Mouse (Mus musculus): ENCODE measurements around the gene Rora. TPM values are rescaled to one million over a fixed set of nuclear protein-coding genes. Genes with fewer than 3 reads are reported as not detected.

The Rora gene
- polyA plus RNA-seq, 1 experiment from 2014 or later, result 4.3 TPM

DNA sequence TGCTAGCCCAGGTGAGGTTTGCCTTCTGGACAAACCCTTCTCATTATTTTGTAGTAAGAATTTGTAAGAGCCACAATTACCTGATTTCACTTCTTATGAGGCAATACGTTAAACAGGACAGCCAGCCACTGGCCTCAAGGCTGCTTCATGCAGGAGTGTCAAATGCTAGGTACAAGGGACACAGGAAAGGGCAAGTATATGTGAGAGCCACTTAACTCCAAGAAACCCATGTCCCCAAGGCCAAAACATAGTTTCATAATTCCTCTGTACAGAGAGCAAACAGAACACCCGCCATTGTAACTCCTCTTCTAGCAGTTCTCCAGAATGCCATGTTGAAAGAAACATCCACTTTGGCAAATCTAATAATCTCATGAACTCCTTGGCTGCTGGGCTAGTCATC is 205.9 kb downstream of the Rora start:
- Histone ChIP-seq H3K27me3 (ENCODE audit: control insufficient read depth, insufficient read depth, low read length) (no peaks in the 10 kb centered on the region), H3K27ac (ENCODE audit: low read depth, low read length) (no peak overlapping the region), H3K4me2 (no peak overlapping the region), H3K36me3 (ENCODE audit: control insufficient read depth, insufficient read depth, low read length) (no peaks in the 10 kb centered on the region), H3K4me3 (ENCODE audit: low read depth, low read length) (no peak overlapping the region), H3K9ac (ENCODE audit: low read length) (no peak overlapping the region), H3K4me1 (ENCODE audit: control insufficient read depth, insufficient read depth, low read length) (no peaks in the 10 kb centered on the region), H3K9me3 (ENCODE audit: control insufficient read depth, low read length) (no peaks in the 10 kb centered on the region; the same call in 1 of the 2 replicates)
- no peak for DNase-seq (ENCODE audit: low spot score, missing footprints)
- no peak for ATAC-seq (ENCODE audit: low FRiP score)
- 88% methylated on average over 2 of the region's 2 CpGs for WGBS

GRCm38 (mm10) chr9:68866317-68866716 is 212.7 kb downstream of the Rora start:
- Histone ChIP-seq H3K4me2 (no peak overlapping the region), H3K27ac (ENCODE audit: low read depth, low read length) (no peak overlapping the region), H3K27me3 (ENCODE audit: control insufficient read depth, insufficient read depth, low read length) (no peaks in the 10 kb centered on the region), H3K9me3 (ENCODE audit: control insufficient read depth, low read length) (no peaks in the 10 kb centered on the region; the same call in 1 of the 2 replicates), H3K4me1 (ENCODE audit: control insufficient read depth, insufficient read depth, low read length) (peaks cover 2% of the 10 kb centered on the region; the same call in 1 of the 2 replicates), H3K9ac (ENCODE audit: low read length) (no peak overlapping the region), H3K4me3 (ENCODE audit: low read depth, low read length) (no peak overlapping the region), H3K36me3 (ENCODE audit: control insufficient read depth, insufficient read depth, low read length) (no peaks in the 10 kb centered on the region)
- ATAC-seq (ENCODE audit: low FRiP score) (no peak), DNase-seq (ENCODE audit: low spot score, missing footprints) (no peak)
- WGBS, result 69% methylated on average over 4 of the region's 4 CpGs

DNA sequence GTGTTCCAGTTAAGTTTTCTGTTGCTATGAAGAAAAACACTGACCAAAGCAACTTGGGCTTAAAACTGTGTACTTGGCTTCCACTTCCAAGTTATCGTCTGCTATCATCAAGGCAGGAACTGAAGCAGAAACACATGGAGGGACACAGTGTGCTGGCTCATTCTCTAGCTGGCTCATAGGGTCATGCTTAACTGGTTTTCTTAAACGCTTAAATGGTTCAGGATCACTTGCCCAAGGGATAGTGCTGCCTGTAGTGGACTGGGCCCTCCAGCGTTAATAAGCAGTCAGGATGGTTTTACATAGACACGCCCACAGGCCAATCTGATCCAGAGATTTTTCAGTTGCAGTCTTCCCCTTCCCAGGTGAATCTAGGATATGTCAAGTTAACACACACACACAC is 220.3 kb downstream of the Rora start:
- Histone ChIP-seq H3K27me3 (ENCODE audit: control insufficient read depth, insufficient read depth, low read length) (no peaks in the 10 kb centered on the region), H3K27ac (ENCODE audit: low read depth, low read length) (no peak overlapping the region), H3K4me3 (ENCODE audit: low read depth, low read length) (no peak overlapping the region), H3K9me3 (ENCODE audit: control insufficient read depth, low read length) (no peaks in the 10 kb centered on the region), H3K36me3 (ENCODE audit: control insufficient read depth, insufficient read depth, low read length) (no peaks in the 10 kb centered on the region), H3K4me1 (ENCODE audit: control insufficient read depth, insufficient read depth, low read length) (no peaks in the 10 kb centered on the region; the same call in 1 of the 2 replicates), H3K9ac (ENCODE audit: low read length) (no peak overlapping the region), H3K4me2 (no peak overlapping the region)
- ATAC-seq (ENCODE audit: low FRiP score) (no peak), DNase-seq (ENCODE audit: low spot score, missing footprints) (no peak)
- WGBS, result 84% methylated on average over 4 of the region's 4 CpGs

GRCm38 (mm10) chr9:68874544-68874943 is 221.0 kb downstream of the Rora start:
- H3K9me3 ChIP-seq (ENCODE audit: control insufficient read depth, low read length), result no peaks in the 10 kb centered on the region
- WGBS, result 87% methylated on average over 2 of the region's 2 CpGs
- no peaks in the 10 kb centered on the region; the same call in 1 of the 2 replicates for H3K4me1 ChIP-seq (ENCODE audit: control insufficient read depth, insufficient read depth, low read length)
- H3K4me2 ChIP-seq, result no peak overlapping the region
- no peak overlapping the region for H3K9ac ChIP-seq (ENCODE audit: low read length)
- no peaks in the 10 kb centered on the region for H3K27me3 ChIP-seq (ENCODE audit: control insufficient read depth, insufficient read depth, low read length)
- no peaks in the 10 kb centered on the region for H3K36me3 ChIP-seq (ENCODE audit: control insufficient read depth, insufficient read depth, low read length)
- no peak overlapping the region for H3K27ac ChIP-seq (ENCODE audit: low read depth, low read length)
- H3K4me3 ChIP-seq (ENCODE audit: low read depth, low read length), result no peak overlapping the region
- ATAC-seq (ENCODE audit: low FRiP score) (no peak), DNase-seq (ENCODE audit: low spot score, missing footprints) (no peak)

DNA sequence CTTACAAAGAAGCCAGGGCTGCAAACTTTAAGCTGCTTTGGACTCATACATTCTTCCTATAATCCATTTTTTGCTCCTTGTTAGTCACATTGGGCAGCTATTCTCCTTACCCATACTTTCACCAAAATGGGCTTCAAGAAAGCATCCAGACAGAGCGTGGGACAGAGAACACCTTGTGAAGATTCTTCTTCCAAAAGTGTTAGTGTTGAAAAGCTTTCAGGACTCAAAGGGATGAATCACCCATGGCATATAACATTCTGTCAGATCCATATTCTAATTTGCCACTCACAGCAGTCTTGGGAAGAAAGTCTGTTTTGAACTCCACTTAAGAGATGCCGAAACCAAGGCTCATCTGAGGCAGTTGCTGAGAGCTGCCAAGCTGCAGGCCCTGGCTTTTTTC is 222.2 kb downstream of the Rora start:
- H3K9ac ChIP-seq (ENCODE audit: low read length), result no peak overlapping the region
- H3K4me2 ChIP-seq, result no peak overlapping the region
- no peaks in the 10 kb centered on the region for H3K36me3 ChIP-seq (ENCODE audit: control insufficient read depth, insufficient read depth, low read length)
- H3K4me1 ChIP-seq (ENCODE audit: control insufficient read depth, insufficient read depth, low read length), result peaks cover 3% of the 10 kb centered on the region; the same call in 1 of the 2 replicates
- H3K27ac ChIP-seq (ENCODE audit: low read depth, low read length), result no peak overlapping the region
- no peaks in the 10 kb centered on the region for H3K9me3 ChIP-seq (ENCODE audit: control insufficient read depth, low read length)
- no peaks in the 10 kb centered on the region for H3K27me3 ChIP-seq (ENCODE audit: control insufficient read depth, insufficient read depth, low read length)
- H3K4me3 ChIP-seq (ENCODE audit: low read depth, low read length), result no peak overlapping the region
- WGBS, result 91% methylated on average over 2 of the region's 2 CpGs
- DNase-seq (ENCODE audit: low spot score, missing footprints) (no peak), ATAC-seq (ENCODE audit: low FRiP score) (no peak)

- Histone ChIP-seq H3K9me3 (ENCODE audit: control insufficient read depth, low read length) (no peaks in the 10 kb centered on the region), H3K4me1 (ENCODE audit: control insufficient read depth, insufficient read depth, low read length) (peaks cover 3% of the 10 kb centered on the region; the same call in 1 of the 2 replicates), H3K9ac (ENCODE audit: low read length) (no peak overlapping the region), H3K36me3 (ENCODE audit: control insufficient read depth, insufficient read depth, low read length) (no peaks in the 10 kb centered on the region), H3K27me3 (ENCODE audit: control insufficient read depth, insufficient read depth, low read length) (no peaks in the 10 kb centered on the region), H3K27ac (ENCODE audit: low read depth, low read length) (no peak overlapping the region), H3K4me3 (ENCODE audit: low read depth, low read length) (no peak overlapping the region), H3K4me2 (no peak overlapping the region)
- 85% methylated on average over 2 of the region's 2 CpGs for WGBS
- ATAC-seq (ENCODE audit: low FRiP score) (no peak), DNase-seq (ENCODE audit: low spot score, missing footprints) (no peak)
Measured at GRCm38 (mm10) chr9:68876289-68876688, 222.7 kb downstream of the Rora start.

DNA sequence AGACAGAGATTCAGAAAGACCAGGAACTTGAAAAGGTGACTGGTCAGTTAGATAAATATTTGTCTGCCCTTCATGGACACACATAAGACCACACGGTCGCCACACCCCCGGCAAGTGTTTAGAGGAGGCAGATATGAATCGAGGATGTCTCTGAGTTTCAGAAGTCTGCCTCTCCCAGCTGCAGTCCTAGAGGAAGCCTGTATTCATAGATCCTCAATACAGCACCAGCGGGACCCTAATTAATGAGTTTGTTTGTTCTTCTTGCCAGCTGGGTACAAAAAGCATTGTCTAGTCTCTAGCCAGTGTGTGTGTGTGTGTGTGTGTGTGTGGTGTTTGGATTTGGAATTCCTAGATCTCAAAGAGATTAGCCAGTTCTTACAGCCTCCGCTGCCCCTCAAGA is 228.3 kb downstream of the Rora start:
- ATAC-seq (ENCODE audit: low FRiP score), result no peak
- H3K9ac ChIP-seq (ENCODE audit: low read length), result no peak overlapping the region

GRCm38 (mm10) chr9:68883005-68883404 is 229.4 kb downstream of the Rora start:
- ATAC-seq (ENCODE audit: low FRiP score), result no peak
- H3K4me1 ChIP-seq (ENCODE audit: control insufficient read depth, insufficient read depth, low read length), result peaks cover 6% of the 10 kb centered on the region

More for the DNA sequence above, 228.3 kb downstream of the Rora start:
- H3K9me3 ChIP-seq (ENCODE audit: control insufficient read depth, low read length), result no peaks in the 10 kb centered on the region
- H3K27ac ChIP-seq (ENCODE audit: low read depth, low read length), result no peak overlapping the region
- peak; percentile 88 for DNase-seq (ENCODE audit: low spot score, missing footprints)
- WGBS, result 18% methylated on average over 6 of the region's 6 CpGs
- H3K27me3 ChIP-seq (ENCODE audit: control insufficient read depth, insufficient read depth, low read length), result no peaks in the 10 kb centered on the region
- no peaks in the 10 kb centered on the region for H3K36me3 ChIP-seq (ENCODE audit: control insufficient read depth, insufficient read depth, low read length)
- H3K4me1 ChIP-seq (ENCODE audit: control insufficient read depth, insufficient read depth, low read length), result peaks cover 6% of the 10 kb centered on the region
- no peak overlapping the region for H3K4me3 ChIP-seq (ENCODE audit: low read depth, low read length)
- no peak overlapping the region for H3K4me2 ChIP-seq

GRCm38 (mm10) chr9:68883687-68884086 is 230.1 kb downstream of the Rora start:
- 93% methylated on average over 8 of the region's 8 CpGs for WGBS
- Histone ChIP-seq H3K9me3 (ENCODE audit: control insufficient read depth, low read length) (no peaks in the 10 kb centered on the region), H3K36me3 (ENCODE audit: control insufficient read depth, insufficient read depth, low read length) (no peaks in the 10 kb centered on the region), H3K27me3 (ENCODE audit: control insufficient read depth, insufficient read depth, low read length) (no peaks in the 10 kb centered on the region), H3K4me2 (no peak overlapping the region), H3K4me3 (ENCODE audit: low read depth, low read length) (no peak overlapping the region), H3K4me1 (ENCODE audit: control insufficient read depth, insufficient read depth, low read length) (peaks cover 6% of the 10 kb centered on the region), H3K27ac (ENCODE audit: low read depth, low read length) (no peak overlapping the region), H3K9ac (ENCODE audit: low read length) (no peak overlapping the region)
- DNase-seq (ENCODE audit: low spot score, missing footprints), result no peak
- ATAC-seq (ENCODE audit: low FRiP score), result no peak

More at GRCm38 (mm10) chr9:68883005-68883404, 229.4 kb downstream of the Rora start:
- Histone ChIP-seq H3K27ac (ENCODE audit: low read depth, low read length) (no peak overlapping the region), H3K9me3 (ENCODE audit: control insufficient read depth, low read length) (no peaks in the 10 kb centered on the region), H3K36me3 (ENCODE audit: control insufficient read depth, insufficient read depth, low read length) (no peaks in the 10 kb centered on the region), H3K4me3 (ENCODE audit: low read depth, low read length) (no peak overlapping the region), H3K4me2 (no peak overlapping the region), H3K9ac (ENCODE audit: low read length) (no peak overlapping the region), H3K27me3 (ENCODE audit: control insufficient read depth, insufficient read depth, low read length) (no peaks in the 10 kb centered on the region)
- WGBS, result 67% methylated on average over 6 of the region's 6 CpGs
- DNase-seq (ENCODE audit: low spot score, missing footprints), result no peak

Data from midbrain, embryonic 11.5 days (tissue).